Mouse (Mus musculus): ENCODE results near the gene Olfr65. TPM values are rescaled to one million over a fixed set of nuclear protein-coding genes. Genes with fewer than 3 reads are reported as not detected.

Gene Olfr65
- total RNA-seq, 2 experiments from 2014 or later: not detected

Other genes starting within 250 kb of the Olfr65 start
- not detected for gene Olfr623, start 239.8 kb upstream of the Olfr65 start, total RNA-seq (2021)
- gene Olfr624, start 232.3 kb upstream of the Olfr65 start, total RNA-seq (2021): under 1 TPM in 1 of 2 experiments, not detected in 1; 0.07 TPM
- not detected for gene Olfr625-ps1, start 220.8 kb upstream of the Olfr65 start, total RNA-seq (2021)
- not detected for gene Olfr243, start 188.8 kb upstream of the Olfr65 start, total RNA-seq (2021)
- not detected for gene Olfr628, start 173.1 kb upstream of the Olfr65 start, total RNA-seq (2021)
- not detected for gene Olfr629, start 158.5 kb upstream of the Olfr65 start, total RNA-seq (2021)
- gene Olfr630, start 146.2 kb upstream of the Olfr65 start, total RNA-seq (2021): not detected
- not detected for gene Olfr69, start 131.9 kb upstream of the Olfr65 start, total RNA-seq (2021)
- not detected for gene Olfr68, start 123.8 kb upstream of the Olfr65 start, total RNA-seq (2021)
- gene Olfr67, start 111.7 kb upstream of the Olfr65 start, total RNA-seq (2021): not detected
- 10 to 100 TPM; 40.8 to 52.6 TPM for gene Hbb-bt, start 89.5 kb upstream of the Olfr65 start, total RNA-seq (2021)
- gene Hbb-bs, start 75.4 kb upstream of the Olfr65 start, total RNA-seq (2021): 100 to 1,000 TPM; 337 to 460 TPM
- gene Hbb-bh2, start 63.0 kb upstream of the Olfr65 start, total RNA-seq (2021): not detected
- gene Hbb-bh1, start 60.3 kb upstream of the Olfr65 start, total RNA-seq (2021): not detected
- gene Hbb-y, start 50.3 kb upstream of the Olfr65 start, total RNA-seq (2021): not detected
- not detected for gene Olfr66, start 17.2 kb upstream of the Olfr65 start, total RNA-seq (2021)
- not detected for gene Olfr64, start 9.0 kb upstream of the Olfr65 start, total RNA-seq (2021)
- not detected for gene Olfr631, start 25.3 kb downstream of the Olfr65 start, total RNA-seq (2021)
- gene Olfr632, start 30.9 kb downstream of the Olfr65 start, total RNA-seq (2021): not detected
- not detected for gene Olfr633, start 41.0 kb downstream of the Olfr65 start, total RNA-seq (2021)
- gene Olfr635, start 67.7 kb downstream of the Olfr65 start, total RNA-seq (2021): under 1 TPM in 1 of 2 experiments, not detected in 1; 0.05 TPM
- gene Olfr638, start 95.3 kb downstream of the Olfr65 start, total RNA-seq (2021): not detected
- under 1 TPM; 0.07 to 0.09 TPM for gene Olfr639, start 113.8 kb downstream of the Olfr65 start, total RNA-seq (2021)
- gene Olfr640, start 122.1 kb downstream of the Olfr65 start, total RNA-seq (2021): not detected
- gene Olfr641, start 132.0 kb downstream of the Olfr65 start, total RNA-seq (2021): not detected
- gene Olfr642, start 149.2 kb downstream of the Olfr65 start, total RNA-seq (2021): not detected
- not detected for gene 4930516K23Rik, start 158.0 kb downstream of the Olfr65 start, total RNA-seq (2021)
- gene Olfr644, start 168.4 kb downstream of the Olfr65 start, total RNA-seq (2021): not detected
- not detected for gene Olfr645, start 182.0 kb downstream of the Olfr65 start, total RNA-seq (2021)
- gene Olfr646, start 201.4 kb downstream of the Olfr65 start, total RNA-seq (2021): not detected
- gene Ubqln5, start 226.3 kb downstream of the Olfr65 start, total RNA-seq (2021): not detected
- not detected for gene Olfr643, start 233.9 kb downstream of the Olfr65 start, total RNA-seq (2021)
- gene Ubqln3, start 239.8 kb downstream of the Olfr65 start, total RNA-seq (2021): not detected
- not detected for gene Ubqlnl, start 247.1 kb downstream of the Olfr65 start, total RNA-seq (2021)

Data from left cerebral cortex, adult 18-20 months (tissue).